Comparison of ENCODE assay signal across 8 mouse cellular contexts in the genomic region with DNA sequence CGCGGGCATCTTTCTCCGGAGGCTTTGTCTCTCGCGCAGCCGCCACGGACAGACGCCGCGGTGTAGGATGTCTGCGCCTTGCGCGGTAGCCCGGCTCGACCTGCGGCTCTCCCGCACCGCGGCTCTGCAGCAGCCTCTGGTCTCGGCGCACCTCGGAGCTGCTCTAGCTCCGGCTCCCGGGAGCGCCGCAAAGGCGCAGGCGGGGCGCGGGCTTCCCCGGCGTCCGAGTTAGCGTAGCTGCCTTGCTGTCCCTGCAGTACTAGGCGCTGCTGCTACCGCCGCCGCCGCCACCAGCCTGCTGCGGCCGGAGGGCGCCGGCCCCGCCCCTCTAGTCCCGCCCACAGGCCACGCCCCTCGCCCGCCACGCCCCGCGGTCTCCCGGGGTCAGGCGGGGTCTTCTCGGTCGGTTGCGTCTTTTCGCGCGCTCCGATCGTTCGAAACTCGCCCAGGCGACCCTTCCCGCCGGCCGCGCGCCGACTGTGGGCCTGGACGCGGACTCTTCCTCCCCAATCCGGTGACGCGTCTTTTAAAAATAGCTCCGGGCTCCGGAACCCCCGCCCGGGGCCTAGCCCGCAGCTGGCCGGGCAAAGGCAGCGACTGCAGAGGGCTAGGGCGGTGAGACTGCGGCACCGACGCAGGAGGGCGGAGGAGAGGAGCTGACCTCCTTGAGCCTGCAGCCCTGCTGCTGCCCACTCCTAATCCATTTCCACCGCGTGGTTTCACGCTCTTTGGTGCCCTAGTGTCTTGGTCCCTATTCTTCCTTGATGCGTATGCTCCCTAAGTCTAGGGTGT. TPM values are rescaled to one million over a fixed set of nuclear protein-coding genes. Genes with fewer than 3 reads are reported as not detected.
DNase-seq lines count a peak whose midpoint lies in the region; ATAC-seq lines count a peak whose summit lies in the region.

A gene (minus strand): TSS at position 352 of the 792 bp plus-strand sequence.

- peak within 1 kb of the TSS; percentile 81 for H3K4me2 ChIP-seq in intestine, embryonic 14.5 days (ENCODE audit: low read length)

- WGBS in intestine, embryonic 14.5 days, result 2% methylated on average over 74 of the region's 91 CpGs

- peak; percentile 87 for ATAC-seq in intestine, embryonic 14.5 days (replicated peaks; ENCODE audit: low FRiP score, low TSS enrichment, low read depth)
- ATAC-seq in megakaryocyte-erythroid progenitor cell, adult 5-6 weeks (replicated peaks; ENCODE audit: low FRiP score, low TSS enrichment, poor library complexity, severe bottlenecking), result peak; percentile 58

- H3K4me3 ChIP-seq in intestine, embryonic 14.5 days (ENCODE audit: low read depth, low read length), result peak within 1 kb of the TSS; percentile 80

- DNase-seq in adrenal gland, adult (ENCODE audit: inconsistent age in 2 of 2, low spot score in 1 of 2), result peak; percentile 90 to 98
- peak; percentile 85 for DNase-seq in embryo, embryonic 10 days (ENCODE audit: low spot score)
- DNase-seq in gastrocnemius, postnatal 36 days, result peak; percentile 66 to 81
- DNase-seq in intestine, embryonic 14.5 days (ENCODE audit: low spot score), result peak; percentile 91
- DNase-seq in left cerebral cortex, postnatal 25 days (ENCODE audit: low spot score in 2 of 2), result peak; percentile 81 to 85
- peak; percentile 77 for DNase-seq in right cerebral cortex, postnatal 14 days
- peak; percentile 79 to 83 for DNase-seq in urinary bladder, postnatal 4 days (ENCODE audit: low spot score in 2 of 2)

- H3K36me3 ChIP-seq in intestine, embryonic 14.5 days (ENCODE audit: control insufficient read depth, insufficient read depth, low read length), result peaks cover 4% of the 10 kb centered on the region; the same call in 1 of the 2 replicates

- H3K27ac ChIP-seq in intestine, embryonic 14.5 days (ENCODE audit: low read depth), result peak within 1 kb of the TSS; percentile 82

- intact Hi-C loops in gastrocnemius, postnatal 36 days (cut with DNase I), result no loop called here
- intact Hi-C loops in left cerebral cortex, postnatal 25 days (cut with DNase I), result loop anchor here (2.0 kb wide), 1 partner anchor 45 kb away; no protein-coding TSS in a partner anchor

- H3K9ac ChIP-seq in intestine, embryonic 14.5 days (ENCODE audit: low read length), result peak within 1 kb of the TSS; percentile 83

- H3K9me3 ChIP-seq in intestine, embryonic 14.5 days (ENCODE audit: control insufficient read depth, low read length), result no peaks in the 10 kb centered on the region

- H3K4me1 ChIP-seq in intestine, embryonic 14.5 days (replicated peaks; ENCODE audit: control insufficient read depth, insufficient read depth, low read length), result peaks cover 11% of the 10 kb centered on the region; the same call in 1 of the 2 replicates

- no peaks in the 10 kb centered on the region for H3K27me3 ChIP-seq in intestine, embryonic 14.5 days (replicated peaks; ENCODE audit: control insufficient read depth, insufficient read depth, low read length)

RNA-seq across cellular contexts. Expression of the gene that starts here (rescaled TPM):
- 1 to 10 TPM in 1 of 2 experiments, under 1 TPM in 1; 0.96 to 1.2 TPM for total RNA-seq in gastrocnemius, postnatal 36 days (2021)
- polyA plus RNA-seq in intestine, embryonic 14.5 days (2014; fragmentation: Nextera tagmentation; extraction: Ambion mirVana), result 4.2 and 4.3 TPM in 2 replicates
- 10 to 100 TPM; 32.7 to 34.7 TPM for total RNA-seq in left cerebral cortex, postnatal 25 days (2021)
- 0.87 and 1.6 TPM in 2 replicates for total RNA-seq in megakaryocyte-erythroid progenitor cell, adult 5-6 weeks (2014; fragmentation: Nextera tagmentation)
- 3.2 and 5.9 TPM in 2 replicates for total RNA-seq in megakaryocyte-erythroid progenitor cell, adult 5-6 weeks (2017)

Comparison
In these comparisons a context has a peak if more than half of its experiments do, and no peak if none do; other contexts are left out.
1. Peak in every context shown above with its lines: DNase-seq, ATAC-seq, H3K4me3 ChIP-seq and H3K27ac ChIP-seq.
2. RNA of the gene that starts here (total RNA-seq): 32.7 to 34.7 TPM in left cerebral cortex, postnatal 25 days; 0.87 to 5.9 TPM in megakaryocyte-erythroid progenitor cell, adult 5-6 weeks and 0.96 to 1.2 TPM in gastrocnemius, postnatal 36 days; every median in the first group is over 4 times any median in the second.